Mouse (Mus musculus) layer of hippocampus, adult 2 months (tissue): ENCODE results near the gene Vps13d. TPM values are rescaled to one million over a fixed set of nuclear protein-coding genes. Genes with fewer than 3 reads are reported as not detected.
A peak's percentile ranks its signal among the peaks of the same experiment; 100 is the strongest.

Experiments used
- DNase-seq, 2 experiments: peaks; one replicate each; pipeline ENCODE4 v3.0.0; 2022; ENCODE audit warnings: low spot score in 2 of 2
- H3K27ac ChIP-seq: fragments of 200-600 bp; 2 replicates; pipeline ENCODE4 v1.8.1; 2022
- H3K4me3 ChIP-seq: fragments of 200-600 bp; 2 replicates; pipeline ENCODE4 v1.8.1; 2022; ENCODE audit warnings: mild to moderate bottlenecking
- CTCF ChIP-seq: fragments of 200-600 bp; conservative IDR thresholded peaks from 2 replicates; pipeline ENCODE4 v1.8.1; 2022; ENCODE audit warnings: antibody characterized with exemption, mild to moderate bottlenecking, moderate library complexity
- total RNA-seq, 2 experiments: library from RNA; stranded (reverse); gene quantifications; 2 replicates each; pipeline ENCODE4 v1.2.3; 2021

The Vps13d gene
- total RNA-seq, 2 experiments from 2014 or later = 69.1 to 75.6 TPM

DNA sequence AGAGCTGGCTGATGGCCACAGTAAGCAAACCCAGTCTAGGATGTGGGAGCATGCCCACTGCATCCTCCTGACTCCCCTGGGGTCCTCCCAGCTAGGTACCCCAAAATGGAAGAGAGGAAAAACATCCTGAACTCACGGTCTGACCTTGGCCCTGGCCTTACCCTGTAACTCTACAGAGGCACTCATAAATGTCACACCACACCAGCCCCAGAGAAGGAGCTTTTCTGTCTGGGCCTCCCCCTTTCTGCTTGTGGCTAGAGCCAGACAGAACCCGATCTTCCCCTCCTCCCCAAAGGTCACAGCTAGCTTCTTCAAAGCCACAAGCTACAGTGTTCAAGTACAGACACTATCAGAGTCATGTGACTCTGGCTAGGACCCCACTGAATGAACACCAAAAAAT is 26.6 kb upstream of the Vps13d start:
- no peak overlapping the region for H3K27ac ChIP-seq
- H3K4me3 ChIP-seq = no peak overlapping the region
- DNase-seq = no peak
- TF ChIP-seq CTCF = no peak

DNA sequence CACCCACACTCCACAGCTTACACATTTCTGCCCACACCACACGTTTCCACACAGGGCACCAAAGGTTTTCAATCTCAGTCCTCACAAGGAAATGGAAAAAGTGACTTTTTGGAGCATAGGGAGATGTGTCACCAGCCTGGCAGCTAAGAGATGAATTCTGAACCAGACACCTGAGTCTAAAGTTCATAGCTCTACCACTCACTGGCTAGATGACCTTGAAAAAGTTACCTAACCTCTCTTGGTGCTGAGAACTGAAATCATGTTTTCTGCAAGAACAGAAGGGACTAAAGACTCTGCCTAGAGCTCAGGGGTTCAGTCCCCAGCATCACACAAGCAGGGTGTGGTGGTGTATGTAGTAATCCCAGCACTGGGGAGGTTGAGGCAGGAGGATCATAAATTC is 25.2 kb upstream of the Vps13d start:
- TF ChIP-seq CTCF = no peak
- H3K27ac ChIP-seq = no peak overlapping the region
- no peak overlapping the region for H3K4me3 ChIP-seq
- DNase-seq = no peak

DNA sequence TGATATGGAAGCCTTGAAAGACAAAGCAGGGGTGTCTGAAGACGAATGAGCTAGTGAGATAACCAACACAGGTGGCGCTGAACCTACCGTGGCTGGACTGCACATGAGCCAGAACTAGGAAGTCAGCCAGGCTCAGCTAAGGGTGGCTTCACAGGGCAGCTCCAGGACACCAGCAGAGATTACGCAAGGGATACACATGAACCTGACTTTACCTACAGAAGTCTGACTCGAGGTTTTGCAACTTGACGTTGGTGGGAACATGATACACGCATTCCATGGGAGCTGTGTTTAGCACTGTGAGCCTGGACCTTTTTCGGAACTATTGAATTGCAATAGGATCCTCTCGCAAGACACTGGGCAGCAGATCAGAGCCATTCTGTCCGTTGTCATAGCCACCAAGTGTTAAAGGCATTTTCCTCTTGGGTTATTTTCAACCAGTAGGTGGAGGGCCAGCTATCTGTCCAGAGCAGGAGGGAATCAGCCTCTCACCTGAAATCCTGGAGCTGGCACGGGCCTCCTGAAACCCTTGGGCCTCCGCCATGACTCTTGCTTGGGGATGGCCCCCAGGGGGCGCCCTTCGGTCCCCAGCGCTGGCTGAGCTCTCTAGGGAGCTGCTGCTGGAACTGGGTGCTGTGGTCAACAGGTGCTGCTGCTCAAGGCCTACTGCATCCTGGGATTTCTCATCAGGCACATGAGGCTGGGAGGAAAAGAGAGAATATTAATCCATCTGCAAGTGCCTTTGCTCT is 24.6 kb upstream of the Vps13d start:
- Histone ChIP-seq H3K27ac (no peak overlapping the region), H3K4me3 (no peak overlapping the region)
- peak; percentile 78 for TF ChIP-seq CTCF
- peak in 1 of 2 experiments; percentile 41 for DNase-seq

DNA sequence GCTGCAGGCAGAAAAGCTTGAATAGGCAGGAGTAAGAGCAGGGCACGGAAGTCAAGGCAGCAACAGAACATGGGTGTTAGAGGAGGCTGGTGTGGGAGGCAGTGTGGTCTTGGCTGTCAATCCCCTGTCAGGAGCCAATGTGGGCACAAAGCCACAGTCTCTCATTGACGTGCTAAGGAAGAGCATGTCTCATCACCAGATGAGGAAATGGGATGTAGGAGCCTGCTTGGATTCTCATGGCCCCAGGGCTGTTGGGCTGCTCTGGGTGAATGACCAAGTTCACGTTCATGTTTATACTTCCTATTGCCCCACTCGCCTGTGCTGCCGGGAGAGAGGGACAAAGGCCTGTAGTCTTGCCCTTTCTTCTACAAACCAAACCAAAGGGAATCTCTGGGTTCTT is 23.0 kb upstream of the Vps13d start:
- H3K27ac ChIP-seq = no peak overlapping the region
- no peak for DNase-seq
- no peak for TF ChIP-seq CTCF
- no peak overlapping the region for H3K4me3 ChIP-seq

DNA sequence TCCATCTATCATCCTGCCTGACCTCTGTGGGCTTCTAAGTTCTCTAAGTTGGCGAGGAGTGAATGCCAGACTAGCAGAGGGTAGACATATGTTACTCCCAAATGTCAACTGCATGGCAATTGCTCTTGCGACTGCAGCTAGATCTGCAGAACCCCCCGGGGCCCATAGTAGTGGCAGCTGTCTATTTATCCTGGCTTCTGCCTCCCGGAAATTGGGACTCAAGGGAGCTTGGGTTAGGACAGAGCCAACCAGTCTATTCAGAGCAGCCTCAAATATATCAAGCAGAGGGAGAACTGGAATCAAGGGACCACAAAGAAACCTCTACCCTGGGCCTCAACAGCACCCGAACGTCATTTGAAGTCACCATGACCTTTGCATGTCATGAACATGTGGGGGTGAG is 22.2 kb upstream of the Vps13d start:
- no peak overlapping the region for H3K27ac ChIP-seq
- no peak for TF ChIP-seq CTCF
- DNase-seq = no peak
- no peak overlapping the region for H3K4me3 ChIP-seq

DNA sequence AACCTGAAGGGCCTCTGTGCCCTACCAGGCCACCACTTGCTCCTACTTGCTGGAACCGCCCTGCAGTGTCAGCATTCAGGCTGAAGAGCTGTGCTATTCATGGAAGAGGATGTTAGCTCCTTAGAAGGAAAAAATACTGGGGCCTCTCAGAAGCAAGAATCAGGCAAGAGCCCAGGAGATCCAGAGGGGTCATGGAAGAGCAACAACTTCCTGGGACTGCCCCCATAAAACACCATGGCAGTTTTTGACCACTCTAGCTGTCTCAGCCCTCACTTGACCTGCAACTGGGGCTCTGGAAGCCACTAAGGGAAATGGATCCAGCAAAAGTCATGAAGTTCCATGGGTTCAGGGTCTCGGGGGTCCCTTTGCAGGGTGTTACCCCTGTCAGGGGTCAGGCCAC is 20.6 kb upstream of the Vps13d start:
- TF ChIP-seq CTCF = no peak
- Histone ChIP-seq H3K27ac (no peak overlapping the region), H3K4me3 (no peak overlapping the region)
- DNase-seq = no peak

DNA sequence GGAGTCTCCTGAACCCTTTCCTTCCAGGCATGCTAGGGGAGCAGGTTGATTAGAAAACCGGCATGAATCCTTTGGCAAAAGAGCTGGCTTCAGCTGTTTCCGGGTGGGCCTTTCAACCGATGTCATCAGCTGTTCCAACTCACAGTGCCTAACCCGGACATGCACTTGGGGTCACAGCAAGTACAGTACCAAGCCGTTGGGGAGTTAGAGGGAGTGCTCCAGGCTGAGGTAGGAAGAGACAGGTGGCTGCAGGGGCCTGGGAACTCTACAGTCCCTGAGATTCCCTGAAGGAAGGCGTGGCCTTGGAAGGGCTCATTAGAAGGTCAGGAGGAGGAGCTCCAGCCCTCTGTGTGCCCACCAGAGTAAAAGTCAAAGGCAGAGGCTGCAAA is 20.0 kb upstream of the Vps13d start:
- Histone ChIP-seq H3K4me3 (no peak overlapping the region), H3K27ac (0 out of 2 replicates have a peak overlapping the region, but pooled peaks have one; percentile 2)
- no peak; the same call in 1 of the 2 replicates for TF ChIP-seq CTCF
- DNase-seq = no peak

DNA sequence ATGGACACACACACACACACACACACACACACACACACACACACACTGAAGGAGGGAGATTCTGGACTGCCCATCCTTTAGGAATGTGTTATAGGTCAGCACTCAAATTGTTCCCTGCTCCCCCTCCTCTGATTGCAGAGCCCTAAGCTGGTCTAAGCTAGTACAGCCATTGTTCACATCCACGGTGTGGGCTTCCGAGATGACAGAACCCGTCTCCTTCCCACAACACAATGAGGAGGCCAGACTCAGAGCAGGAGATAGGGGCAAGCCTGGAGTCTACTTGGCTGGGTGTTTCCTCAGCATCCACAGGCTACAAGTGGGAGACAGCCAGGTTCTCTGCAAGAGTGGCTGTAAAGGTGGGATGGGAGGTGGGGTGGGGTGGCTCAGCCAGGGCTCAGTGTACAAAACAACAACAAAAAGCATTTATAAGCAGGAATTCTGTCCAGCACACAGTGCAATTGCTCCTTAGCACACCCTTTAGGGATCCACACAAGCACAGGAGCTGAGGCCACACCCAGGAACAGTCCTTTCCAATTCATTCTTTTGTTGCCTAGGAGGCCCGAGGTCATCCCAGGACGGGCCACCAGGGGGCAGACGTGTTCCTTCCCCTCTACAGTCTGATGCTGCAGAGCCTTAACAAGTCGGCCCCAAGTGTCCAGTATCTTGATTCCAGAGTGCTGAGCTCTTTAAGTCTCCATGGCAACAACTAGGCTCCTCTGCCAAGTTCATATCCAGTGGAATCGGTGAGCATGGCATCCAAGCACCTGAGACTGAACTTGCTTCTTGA is 19.4 kb upstream of the Vps13d start:
- 0 out of 2 replicates have a peak overlapping the region, but pooled peaks have one; percentile 2 for H3K27ac ChIP-seq

DNA sequence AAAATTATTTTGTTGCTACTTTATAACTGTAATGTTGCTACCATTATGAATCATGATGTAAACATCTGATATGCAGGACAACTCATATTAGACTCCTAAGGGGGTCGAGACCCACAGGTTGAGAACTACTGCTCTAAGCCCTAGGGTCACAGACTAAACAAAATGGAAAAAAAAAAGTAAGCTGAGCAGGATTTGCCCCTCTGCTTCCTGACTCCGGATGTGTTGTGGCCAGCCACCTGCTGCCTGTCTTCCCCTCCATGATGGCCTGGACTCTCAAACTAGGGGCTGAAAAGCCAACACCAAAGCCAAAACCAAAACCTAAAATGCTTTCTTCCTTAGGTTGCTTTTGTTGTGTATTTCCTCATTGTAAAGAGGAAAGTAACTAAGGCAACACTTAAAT is 16.3 kb upstream of the Vps13d start:
- no peak for TF ChIP-seq CTCF
- DNase-seq = no peak
- Histone ChIP-seq H3K4me3 (no peak overlapping the region), H3K27ac (no peak overlapping the region)

More for the DNA sequence above, 19.4 kb upstream of the Vps13d start:
- peak; percentile 88 to 98 for DNase-seq
- no peak overlapping the region for H3K4me3 ChIP-seq
- peak; percentile 97 for TF ChIP-seq CTCF

DNA sequence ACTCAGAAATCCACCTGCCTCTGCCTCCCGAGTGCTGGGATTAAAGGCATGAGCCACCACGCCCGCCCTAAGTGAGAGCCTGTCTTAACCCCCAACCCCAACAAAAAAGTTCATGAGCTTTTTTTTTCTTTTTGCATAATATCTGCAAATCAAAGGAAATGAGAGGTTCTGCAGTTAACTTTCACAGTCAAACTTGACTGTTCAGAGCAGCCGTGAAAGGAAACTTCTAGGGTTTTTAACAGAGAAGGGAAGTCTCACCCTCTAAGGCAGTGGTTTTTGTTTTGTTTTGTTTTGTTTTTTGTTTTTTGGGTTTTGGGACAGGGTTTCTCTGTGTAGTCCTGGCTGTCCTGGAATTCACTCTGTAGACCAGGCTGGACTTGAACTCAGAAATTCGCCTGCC is 15.8 kb upstream of the Vps13d start:
- no peak for DNase-seq
- Histone ChIP-seq H3K4me3 (no peak overlapping the region), H3K27ac (no peak overlapping the region)
- TF ChIP-seq CTCF = no peak

DNA sequence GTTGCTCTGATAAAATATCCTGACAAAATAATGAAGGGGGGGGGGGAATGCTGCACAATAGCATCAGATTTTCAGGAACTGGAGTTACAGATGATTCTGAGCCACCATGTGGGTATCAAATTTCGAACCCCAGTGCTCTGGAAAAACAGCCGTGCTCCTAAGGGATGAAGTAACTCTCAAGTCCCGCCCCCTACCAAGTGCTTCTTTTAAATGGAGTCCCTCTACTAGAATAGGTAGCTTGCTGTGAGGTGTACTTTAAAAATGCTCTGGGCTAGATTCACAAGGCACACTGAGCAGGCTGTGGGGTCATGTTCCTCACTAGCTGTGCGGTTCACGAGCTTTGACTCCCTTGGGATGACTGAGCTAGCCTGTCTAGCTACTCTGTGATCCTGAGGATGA is 14.9 kb upstream of the Vps13d start:
- no peak for DNase-seq
- no peak overlapping the region for H3K4me3 ChIP-seq
- no peak for TF ChIP-seq CTCF
- no peak overlapping the region for H3K27ac ChIP-seq

DNA sequence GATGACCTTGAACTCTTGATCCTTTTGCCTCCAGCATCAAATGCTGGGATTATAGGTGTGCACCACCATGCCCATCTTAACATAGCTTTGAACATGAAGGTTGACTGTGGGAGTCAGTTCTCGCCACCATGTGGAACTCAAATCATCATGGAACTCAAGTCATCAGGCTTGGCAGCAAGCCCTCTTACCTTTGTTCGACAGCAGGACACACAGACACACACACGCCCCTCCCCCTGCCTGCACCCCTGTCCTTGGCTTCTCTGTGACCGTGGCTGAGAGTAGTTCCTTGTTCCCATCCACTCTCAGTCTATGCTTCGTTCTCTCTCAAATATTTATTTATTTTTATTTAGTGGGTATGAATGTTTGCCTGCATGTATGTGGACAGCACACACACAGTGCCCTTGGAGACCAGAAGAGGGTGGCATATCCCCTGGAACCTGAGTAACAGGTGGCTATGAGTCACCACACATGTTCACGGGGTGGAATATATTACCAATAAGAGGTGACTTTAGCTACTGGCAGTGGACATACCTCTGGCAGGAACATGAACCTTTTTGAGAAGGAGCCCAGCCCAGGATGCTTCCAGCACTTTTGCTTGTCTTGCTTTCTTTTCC is 14.4 kb upstream of the Vps13d start:
- Histone ChIP-seq H3K4me3 (no peak overlapping the region), H3K27ac (no peak overlapping the region)
- DNase-seq = no peak
- no peak for TF ChIP-seq CTCF

DNA sequence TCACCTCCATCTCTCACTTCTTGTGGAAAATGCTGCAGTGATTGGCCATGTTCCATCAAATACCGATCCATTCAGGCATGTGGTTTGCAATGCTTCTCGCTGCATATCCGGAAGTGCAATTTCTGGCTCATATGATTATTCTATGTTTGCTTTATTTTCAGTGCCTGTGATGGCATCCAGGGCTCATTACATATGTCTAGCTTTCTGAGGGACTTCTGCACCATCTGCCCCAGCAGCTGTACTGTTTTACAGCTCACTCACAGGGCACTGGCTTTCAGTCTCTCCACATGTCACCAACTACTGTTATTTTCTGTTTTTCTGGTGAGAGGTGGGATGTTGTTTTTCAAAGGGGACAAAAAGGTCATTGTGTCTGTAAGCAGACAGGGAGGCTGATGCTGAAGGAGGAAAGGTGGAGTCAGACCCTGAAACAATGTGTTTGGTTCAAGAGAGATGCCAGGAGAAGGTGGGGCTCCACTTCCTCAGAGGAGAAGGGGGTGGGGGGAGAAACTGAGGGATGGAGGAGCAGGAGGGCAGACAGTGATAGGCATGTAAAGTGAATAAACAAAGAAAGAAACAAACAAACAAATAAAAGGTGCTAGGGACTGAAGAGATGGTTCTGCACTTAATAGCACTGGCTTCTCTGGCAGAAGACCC is 13.0 kb upstream of the Vps13d start:
- Histone ChIP-seq H3K4me3 (no peak overlapping the region), H3K27ac (peak overlapping the region; percentile 15)
- peak; percentile 50 to 58 for DNase-seq
- no peak for TF ChIP-seq CTCF
